Mouse (Mus musculus) granulocyte monocyte progenitor cell, adult 5-6 weeks (primary cell): ENCODE results near the gene Shld1. TPM values are rescaled to one million over a fixed set of nuclear protein-coding genes. Genes with fewer than 3 reads are reported as not detected.

Experiments used
- ATAC-seq: replicated peaks from 2 replicates; pipeline ENCODE4 v1.8.0; 2016; ENCODE audit warnings: mild to moderate bottlenecking, moderate TSS enrichment, inconsistent platforms; ENCODE audit not compliant: poor library complexity, severe bottlenecking
- total RNA-seq, 2 experiments: library from RNA; stranded (forward) in 1 of 2; stranded (reverse) in 1 of 2; fragments of 200-712, 200-1000 nt in 1 of 2; fragments of >200 nt in 1 of 2; fragmentation: Nextera tagmentation in 1 of 2; gene quantifications; 2 replicates each; pipeline ENCODE4 v1.2.3; 2014 to 2017

Shld1 gene
- total RNA-seq, 2 experiments from 2014 or later = 5.2 to 11.0 TPM

GRCm38 (mm10) chr2:132689569-132690231 lies 3.0 kb downstream of the Shld1 start:
- ATAC-seq = no peak

GRCm38 (mm10) chr2:132691731-132692130 lies 5.0 kb downstream of the Shld1 start:
- ATAC-seq = no peak

GRCm38 (mm10) chr2:132692320-132692719 lies 5.6 kb downstream of the Shld1 start:
- peak; percentile 28 for ATAC-seq

- ATAC-seq = no peak
Measured at GRCm38 (mm10) chr2:132693980-132694379, 7.2 kb downstream of the Shld1 start.

GRCm38 (mm10) chr2:132695358-132696093 lies 8.8 kb downstream of the Shld1 start:
- peak; percentile 94 for ATAC-seq

- no peak for ATAC-seq
Measured at GRCm38 (mm10) chr2:132696519-132696918, 9.8 kb downstream of the Shld1 start.

GRCm38 (mm10) chr2:132697256-132697655 lies 10.5 kb downstream of the Shld1 start:
- no peak for ATAC-seq

GRCm38 (mm10) chr2:132697695-132698094 lies 11.0 kb downstream of the Shld1 start:
- ATAC-seq = no peak

- ATAC-seq = no peak
Measured at GRCm38 (mm10) chr2:132698420-132698819, 11.7 kb downstream of the Shld1 start.

GRCm38 (mm10) chr2:132700921-132701320 lies 14.2 kb downstream of the Shld1 start:
- ATAC-seq = no peak

- peak; percentile 75 for ATAC-seq
Measured at GRCm38 (mm10) chr2:132701451-132701886, 14.7 kb downstream of the Shld1 start.

GRCm38 (mm10) chr2:132705251-132705992 lies 18.7 kb downstream of the Shld1 start:
- ATAC-seq = no peak

GRCm38 (mm10) chr2:132706309-132706708 lies 19.6 kb downstream of the Shld1 start:
- no peak for ATAC-seq

GRCm38 (mm10) chr2:132710488-132710887 lies 23.8 kb downstream of the Shld1 start:
- ATAC-seq = peak; percentile 81

- ATAC-seq = no peak
Measured at GRCm38 (mm10) chr2:132712061-132712460, 25.3 kb downstream of the Shld1 start.

- no peak for ATAC-seq
Measured at GRCm38 (mm10) chr2:132714522-132714921, 27.8 kb downstream of the Shld1 start.

GRCm38 (mm10) chr2:132714946-132715345 lies 28.2 kb downstream of the Shld1 start:
- no peak for ATAC-seq

GRCm38 (mm10) chr2:132715421-132716070 lies 28.8 kb downstream of the Shld1 start:
- ATAC-seq = no peak

- peak; percentile 92 for ATAC-seq
Measured at GRCm38 (mm10) chr2:132716154-132716553, 29.4 kb downstream of the Shld1 start.

- no peak for ATAC-seq
Measured at GRCm38 (mm10) chr2:132716901-132717536, 30.3 kb downstream of the Shld1 start.
